Mouse (Mus musculus): ENCODE measurements around the gene Mycbpap. TPM values are rescaled to one million over a fixed set of nuclear protein-coding genes. Genes with fewer than 3 reads are reported as not detected.

Mycbpap gene
- polyA plus RNA-seq, 1 experiment from 2014 or later: 2.6 TPM

DNA sequence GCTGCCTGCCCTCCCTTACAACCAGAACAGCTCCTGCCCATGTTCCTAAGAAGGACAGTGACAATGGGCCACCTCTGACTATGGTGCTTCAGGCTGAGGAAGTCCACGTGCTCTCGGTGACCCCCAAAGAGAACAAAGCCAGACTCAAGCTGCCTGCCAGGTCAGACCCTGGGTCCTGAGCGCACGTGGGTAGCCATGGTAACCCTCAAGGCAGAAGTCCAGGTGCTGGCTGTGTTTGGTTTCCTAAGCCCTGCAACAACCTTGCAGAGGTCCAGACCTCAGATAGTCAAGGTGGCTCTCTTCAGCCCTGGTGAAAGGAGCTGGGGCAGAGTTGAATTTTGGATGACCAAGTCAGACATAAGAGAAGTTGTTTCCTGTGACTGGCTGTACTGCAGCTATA lies 31.8 kb downstream of the Mycbpap start:
- Histone ChIP-seq H3K36me3 (ENCODE audit: control insufficient read depth, insufficient read depth, low read length) (no peaks in the 10 kb centered on the region), H3K27ac (ENCODE audit: low read depth, low read length) (no peak overlapping the region), H3K4me1 (ENCODE audit: control insufficient read depth, insufficient read depth, low read length) (0 out of 2 replicates have a peak, but pooled peaks cover 3% of the 10 kb centered on the region), H3K27me3 (ENCODE audit: control insufficient read depth, insufficient read depth, low read length) (no peaks in the 10 kb centered on the region; the same call in 1 of the 2 replicates), H3K4me3 (ENCODE audit: low read length) (no peak overlapping the region), H3K4me2 (replicated peaks; ENCODE audit: low read depth, low read length) (no peak overlapping the region), H3K9ac (ENCODE audit: low read depth, low read length) (no peak overlapping the region), H3K9me3 (ENCODE audit: control insufficient read depth, low read length) (no peaks in the 10 kb centered on the region)
- ATAC-seq (ENCODE audit: low FRiP score, low TSS enrichment): no peak
- 23% methylated on average over 4 of the region's 4 CpGs for WGBS

GRCm38 (mm10) chr11:94488767-94489533 lies 32.6 kb downstream of the Mycbpap start:
- Histone ChIP-seq H3K9ac (ENCODE audit: low read depth, low read length) (no peak overlapping the region), H3K9me3 (ENCODE audit: control insufficient read depth, low read length) (no peaks in the 10 kb centered on the region), H3K4me3 (ENCODE audit: low read length) (no peak overlapping the region), H3K36me3 (ENCODE audit: control insufficient read depth, insufficient read depth, low read length) (no peaks in the 10 kb centered on the region), H3K4me2 (replicated peaks; ENCODE audit: low read depth, low read length) (no peak overlapping the region), H3K27me3 (ENCODE audit: control insufficient read depth, insufficient read depth, low read length) (no peaks in the 10 kb centered on the region; the same call in 1 of the 2 replicates), H3K4me1 (ENCODE audit: control insufficient read depth, insufficient read depth, low read length) (0 out of 2 replicates have a peak, but pooled peaks cover 3% of the 10 kb centered on the region), H3K27ac (ENCODE audit: low read depth, low read length) (no peak overlapping the region)
- no peak for ATAC-seq (ENCODE audit: low FRiP score, low TSS enrichment)
- 87% methylated on average over 11 of the region's 11 CpGs for WGBS

GRCm38 (mm10) chr11:94486001-94486400 lies 35.5 kb downstream of the Mycbpap start, which contains the start of gene Spata20:
Gene Spata20, minus strand, starts transcription at chr11:94486179.
- H3K4me3 ChIP-seq (ENCODE audit: low read length): no peak within 1 kb of the TSS

GRCm38 (mm10) chr11:94485223-94485622 lies 36.3 kb downstream of the Mycbpap start:
- Histone ChIP-seq H3K4me2 (replicated peaks; ENCODE audit: low read depth, low read length) (no peak overlapping the region), H3K9ac (ENCODE audit: low read depth, low read length) (no peak overlapping the region), H3K4me3 (ENCODE audit: low read length) (no peak overlapping the region), H3K4me1 (ENCODE audit: control insufficient read depth, insufficient read depth, low read length) (no peaks in the 10 kb centered on the region), H3K27me3 (ENCODE audit: control insufficient read depth, insufficient read depth, low read length) (no peaks in the 10 kb centered on the region; the same call in 1 of the 2 replicates), H3K36me3 (ENCODE audit: control insufficient read depth, insufficient read depth, low read length) (no peaks in the 10 kb centered on the region), H3K9me3 (ENCODE audit: control insufficient read depth, low read length) (no peaks in the 10 kb centered on the region), H3K27ac (ENCODE audit: low read depth, low read length) (no peak overlapping the region)
- WGBS: 78% methylated on average over 5 of the region's 5 CpGs
- ATAC-seq (ENCODE audit: low FRiP score, low TSS enrichment): peak; percentile 32; the same call in 1 of the 2 replicates

More at GRCm38 (mm10) chr11:94486001-94486400, 35.5 kb downstream of the Mycbpap start, which contains the start of gene Spata20:
- no peak within 1 kb of the TSS for H3K9ac ChIP-seq (ENCODE audit: low read depth, low read length)
- H3K27me3 ChIP-seq (ENCODE audit: control insufficient read depth, insufficient read depth, low read length): no peaks in the 10 kb centered on the region; the same call in 1 of the 2 replicates
- no peak within 1 kb of the TSS for H3K27ac ChIP-seq (ENCODE audit: low read depth, low read length)
- ATAC-seq (ENCODE audit: low FRiP score, low TSS enrichment): peak; percentile 82
- H3K36me3 ChIP-seq (ENCODE audit: control insufficient read depth, insufficient read depth, low read length): no peaks in the 10 kb centered on the region
- 4% methylated on average over 24 of the region's 24 CpGs for WGBS
- H3K4me1 ChIP-seq (ENCODE audit: control insufficient read depth, insufficient read depth, low read length): no peaks in the 10 kb centered on the region
- H3K4me2 ChIP-seq (replicated peaks; ENCODE audit: low read depth, low read length): peak within 1 kb of the TSS; percentile 19; the same call in 1 of the 2 replicates
- no peaks in the 10 kb centered on the region for H3K9me3 ChIP-seq (ENCODE audit: control insufficient read depth, low read length)

- Histone ChIP-seq H3K27me3 (ENCODE audit: control insufficient read depth, insufficient read depth, low read length) (no peaks in the 10 kb centered on the region; the same call in 1 of the 2 replicates), H3K4me1 (ENCODE audit: control insufficient read depth, insufficient read depth, low read length) (no peaks in the 10 kb centered on the region), H3K4me3 (ENCODE audit: low read length) (no peak overlapping the region), H3K4me2 (replicated peaks; ENCODE audit: low read depth, low read length) (no peak overlapping the region), H3K9ac (ENCODE audit: low read depth, low read length) (no peak overlapping the region), H3K9me3 (ENCODE audit: control insufficient read depth, low read length) (no peaks in the 10 kb centered on the region), H3K27ac (ENCODE audit: low read depth, low read length) (no peak overlapping the region), H3K36me3 (ENCODE audit: control insufficient read depth, insufficient read depth, low read length) (no peaks in the 10 kb centered on the region)
- WGBS: 90% methylated on average over 9 of the region's 9 CpGs
- no peak for ATAC-seq (ENCODE audit: low FRiP score, low TSS enrichment)
Observed at GRCm38 (mm10) chr11:94484636-94485035, 36.9 kb downstream of the Mycbpap start.

GRCm38 (mm10) chr11:94483921-94484320 lies 37.6 kb downstream of the Mycbpap start:
- H3K4me3 ChIP-seq (ENCODE audit: low read length): no peak overlapping the region
- H3K27ac ChIP-seq (ENCODE audit: low read depth, low read length): no peak overlapping the region
- WGBS: 73% methylated on average over 14 of the region's 14 CpGs

DNA sequence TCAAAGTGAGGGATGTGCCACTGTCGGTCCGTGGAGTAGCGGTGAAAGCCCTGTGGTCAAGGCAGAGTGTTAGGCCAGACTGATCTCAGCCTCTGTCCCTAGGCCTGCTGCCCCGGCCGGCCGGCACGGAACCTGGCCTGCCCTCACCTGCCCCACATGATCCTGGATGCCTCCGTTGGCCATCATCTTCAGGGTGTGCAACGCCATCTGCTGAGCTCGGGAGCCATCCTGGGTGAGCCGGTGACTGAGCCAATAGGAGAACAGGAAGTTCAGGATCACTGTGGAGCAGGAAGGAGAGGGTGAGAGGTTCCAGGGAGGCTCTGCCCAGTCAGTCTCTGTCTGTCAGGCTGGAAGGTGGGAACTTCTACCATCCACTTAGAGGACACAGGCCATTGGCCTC lies 38.1 kb downstream of the Mycbpap start:
- Histone ChIP-seq H3K9ac (ENCODE audit: low read depth, low read length) (no peak overlapping the region), H3K27ac (ENCODE audit: low read depth, low read length) (no peak overlapping the region), H3K4me2 (replicated peaks; ENCODE audit: low read depth, low read length) (no peak overlapping the region), H3K4me3 (ENCODE audit: low read length) (no peak overlapping the region), H3K9me3 (ENCODE audit: control insufficient read depth, low read length) (no peaks in the 10 kb centered on the region), H3K36me3 (ENCODE audit: control insufficient read depth, insufficient read depth, low read length) (no peaks in the 10 kb centered on the region), H3K4me1 (ENCODE audit: control insufficient read depth, insufficient read depth, low read length) (no peaks in the 10 kb centered on the region), H3K27me3 (ENCODE audit: control insufficient read depth, insufficient read depth, low read length) (no peaks in the 10 kb centered on the region; the same call in 1 of the 2 replicates)
- no peak for ATAC-seq (ENCODE audit: low FRiP score, low TSS enrichment)
- 75% methylated on average over 11 of the region's 11 CpGs for WGBS

More at GRCm38 (mm10) chr11:94483921-94484320, 37.6 kb downstream of the Mycbpap start:
- no peaks in the 10 kb centered on the region for H3K9me3 ChIP-seq (ENCODE audit: control insufficient read depth, low read length)
- no peak overlapping the region for H3K4me2 ChIP-seq (replicated peaks; ENCODE audit: low read depth, low read length)
- H3K9ac ChIP-seq (ENCODE audit: low read depth, low read length): no peak overlapping the region
- no peaks in the 10 kb centered on the region for H3K36me3 ChIP-seq (ENCODE audit: control insufficient read depth, insufficient read depth, low read length)
- no peak for ATAC-seq (ENCODE audit: low FRiP score, low TSS enrichment)
- H3K27me3 ChIP-seq (ENCODE audit: control insufficient read depth, insufficient read depth, low read length): no peaks in the 10 kb centered on the region; the same call in 1 of the 2 replicates
- H3K4me1 ChIP-seq (ENCODE audit: control insufficient read depth, insufficient read depth, low read length): no peaks in the 10 kb centered on the region

DNA sequence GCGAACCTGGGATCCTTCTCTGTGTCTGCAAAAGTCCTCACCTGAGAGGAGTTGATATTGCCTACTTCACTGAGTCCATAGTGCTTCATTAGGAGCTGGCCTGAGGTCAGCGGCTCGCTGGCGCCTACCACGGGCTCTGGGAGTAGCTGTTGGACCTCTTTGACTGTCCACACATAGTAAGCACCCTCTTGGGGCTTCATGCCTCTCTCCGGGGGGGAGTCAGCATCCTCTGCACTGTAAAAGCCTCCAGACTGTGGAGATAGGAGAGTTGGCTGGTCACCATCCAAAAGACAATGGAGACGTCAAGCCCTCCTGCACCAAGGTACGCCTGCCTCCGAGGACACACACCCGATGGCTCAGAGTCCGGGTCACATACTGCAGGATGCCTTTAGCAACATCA lies 38.8 kb downstream of the Mycbpap start:
- Histone ChIP-seq H3K9me3 (ENCODE audit: control insufficient read depth, low read length) (no peaks in the 10 kb centered on the region), H3K4me3 (ENCODE audit: low read length) (no peak overlapping the region), H3K36me3 (ENCODE audit: control insufficient read depth, insufficient read depth, low read length) (no peaks in the 10 kb centered on the region), H3K27ac (ENCODE audit: low read depth, low read length) (no peak overlapping the region), H3K4me1 (ENCODE audit: control insufficient read depth, insufficient read depth, low read length) (no peaks in the 10 kb centered on the region), H3K9ac (ENCODE audit: low read depth, low read length) (no peak overlapping the region), H3K4me2 (replicated peaks; ENCODE audit: low read depth, low read length) (no peak overlapping the region), H3K27me3 (ENCODE audit: control insufficient read depth, insufficient read depth, low read length) (no peaks in the 10 kb centered on the region; the same call in 1 of the 2 replicates)
- no peak for ATAC-seq (ENCODE audit: low FRiP score, low TSS enrichment)
- 90% methylated on average over 11 of the region's 11 CpGs for WGBS

GRCm38 (mm10) chr11:94481963-94482362 lies 39.6 kb downstream of the Mycbpap start:
- WGBS: 90% methylated on average over 7 of the region's 7 CpGs
- H3K4me2 ChIP-seq (replicated peaks; ENCODE audit: low read depth, low read length): no peak overlapping the region
- no peak for ATAC-seq (ENCODE audit: low FRiP score, low TSS enrichment)
- H3K9me3 ChIP-seq (ENCODE audit: control insufficient read depth, low read length): no peaks in the 10 kb centered on the region
- no peak overlapping the region for H3K27ac ChIP-seq (ENCODE audit: low read depth, low read length)
- no peaks in the 10 kb centered on the region for H3K4me1 ChIP-seq (ENCODE audit: control insufficient read depth, insufficient read depth, low read length)
- H3K27me3 ChIP-seq (ENCODE audit: control insufficient read depth, insufficient read depth, low read length): 0 out of 2 replicates have a peak, but pooled peaks cover 4% of the 10 kb centered on the region
- no peak overlapping the region for H3K9ac ChIP-seq (ENCODE audit: low read depth, low read length)
- H3K4me3 ChIP-seq (ENCODE audit: low read length): no peak overlapping the region
- H3K36me3 ChIP-seq (ENCODE audit: control insufficient read depth, insufficient read depth, low read length): no peaks in the 10 kb centered on the region

Measured in kidney, embryonic 14.5 days (tissue).